Mouse (Mus musculus): ENCODE measurements around the gene Aatf.

GRCm38 (mm10) chr11:84481661-84482060, 31.7 kb downstream of the Aatf start:
- TF ChIP-seq CTCF (IDR thresholded peaks at IDR 0.05; ENCODE audit: control insufficient read depth, insufficient read depth, insufficient replicate concordance, low read depth, low read length) = no peak
- no peak for TF ChIP-seq POLR2A (IDR thresholded peaks at IDR 0.05; ENCODE audit: control insufficient read depth, low read depth, low read length)
